Mouse (Mus musculus) fat pad, adult 2 months (tissue): ENCODE measurements around the gene 2410137M14Rik.
A peak's percentile ranks its signal among the peaks of the same experiment; 100 is the strongest.
"Not testable (repeated sequence)": the region's sequence is repeated elsewhere in the genome, so short reads cannot be mapped to it uniquely, and the experiment has no call there.

Experiments used
- DNase-seq: peaks from one replicate; pipeline ENCODE4 v3.0.0-alpha.2; 2011; ENCODE audit warnings: low read depth, low spot score; ENCODE audit errors: extremely low read depth

The 2410137M14Rik gene

GRCm38 (mm10) chr17:36994528-36994927, 13.5 kb upstream of the 2410137M14Rik start:
- no peak for DNase-seq

- DNase-seq = no peak
Measured at GRCm38 (mm10) chr17:36993770-36994325, 12.8 kb upstream of the 2410137M14Rik start.

GRCm38 (mm10) chr17:36992336-36993104, 11.5 kb upstream of the 2410137M14Rik start:
- no peak for DNase-seq

GRCm38 (mm10) chr17:36990630-36991029, 9.6 kb upstream of the 2410137M14Rik start:
- DNase-seq = not testable (repeated sequence)

GRCm38 (mm10) chr17:36989437-36989836, 8.4 kb upstream of the 2410137M14Rik start, which contains the start of gene H2-M5:
TSS of gene H2-M5 (minus strand) at chr17:36989537.
- DNase-seq = no peak

GRCm38 (mm10) chr17:36988475-36988874, 7.4 kb upstream of the 2410137M14Rik start:
- DNase-seq = no peak

- no peak for DNase-seq
Measured at GRCm38 (mm10) chr17:36982253-36983155, 1.5 kb upstream of the 2410137M14Rik start.

- no peak for DNase-seq
Measured at GRCm38 (mm10) chr17:36981845-36982244, 808 bp upstream of the 2410137M14Rik start.

GRCm38 (mm10) chr17:36973271-36973787, 7.7 kb downstream of the 2410137M14Rik start:
- no peak for DNase-seq

- DNase-seq = no peak
Measured at GRCm38 (mm10) chr17:36972791-36973190, 8.2 kb downstream of the 2410137M14Rik start.

- DNase-seq = no peak
Measured at GRCm38 (mm10) chr17:36971172-36971850, 9.7 kb downstream of the 2410137M14Rik start.

- no peak for DNase-seq
Measured at GRCm38 (mm10) chr17:36970316-36970890, 10.6 kb downstream of the 2410137M14Rik start.

GRCm38 (mm10) chr17:36966875-36967274, 14.2 kb downstream of the 2410137M14Rik start:
- DNase-seq = no peak

- no peak for DNase-seq
Measured at GRCm38 (mm10) chr17:36961125-36961524, 19.9 kb downstream of the 2410137M14Rik start.

- DNase-seq = no peak
Measured at GRCm38 (mm10) chr17:36958884-36959283, 22.2 kb downstream of the 2410137M14Rik start.

- peak; percentile 80 for DNase-seq
Measured at GRCm38 (mm10) chr17:36957999-36958743, 22.9 kb downstream of the 2410137M14Rik start, which contains the start of the genes Znrd1 and Znrd1as. TSS of gene Znrd1 (minus strand) at chr17:36958559. TSS of gene Znrd1as (plus strand) at chr17:36958592.

- DNase-seq = no peak
Measured at GRCm38 (mm10) chr17:36953062-36953461, 28.0 kb downstream of the 2410137M14Rik start.

- DNase-seq = no peak
Measured at GRCm38 (mm10) chr17:36952631-36953030, 28.4 kb downstream of the 2410137M14Rik start.
